Comparison of ENCODE assay signal across 8 mouse cellular contexts in the genomic region with DNA sequence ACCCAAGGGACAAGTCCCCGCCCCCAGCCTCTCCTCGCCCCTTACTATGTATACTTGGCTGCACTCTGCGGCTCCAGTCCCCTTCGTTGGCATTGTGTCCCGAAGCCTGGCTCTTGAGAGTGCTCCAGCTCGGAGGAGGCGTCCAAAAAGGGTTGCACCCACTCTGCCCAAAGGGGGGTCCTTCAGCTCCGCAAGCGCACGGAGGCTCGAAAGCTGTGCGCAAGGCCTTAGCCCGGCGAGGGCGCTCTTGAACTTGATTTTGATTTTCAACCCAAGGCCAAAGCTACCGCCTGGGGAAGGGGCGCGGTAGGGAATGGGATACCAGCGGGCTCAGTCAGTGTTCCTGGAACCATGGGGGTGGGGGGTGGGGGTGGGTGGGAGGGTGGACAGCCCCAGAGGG. TPM values are rescaled to one million over a fixed set of nuclear protein-coding genes. Genes with fewer than 3 reads are reported as not detected.
A peak's percentile ranks its signal among the peaks of the same experiment; 100 is the strongest.
DNase-seq lines count a peak whose midpoint lies in the region; ATAC-seq lines count a peak whose summit lies in the region.

No protein-coding gene starts in this region.

- H3K4me2 ChIP-seq in limb, embryonic 11.5 days (ENCODE audit: low read depth, severe bottlenecking) = peak overlapping the region; percentile 94
- peak overlapping the region; percentile 97 for H3K4me2 ChIP-seq in midbrain, embryonic 11.5 days

- DNase-seq in layer of hippocampus, postnatal 10 days (ENCODE audit: low spot score in 2 of 2) = peak; percentile 77 to 82
- no peak for DNase-seq in layer of hippocampus, adult 9-11 months
- peak; percentile 89 for DNase-seq in embryo, embryonic 11 days
- DNase-seq in heart, postnatal 14 days = peak; percentile 44 to 65
- DNase-seq in limb, embryonic 11.5 days (ENCODE audit: low spot score) = peak; percentile 79
- peak; percentile 94 for DNase-seq in midbrain, embryonic 11.5 days (ENCODE audit: low spot score, missing footprints)
- DNase-seq in thymus, postnatal 14 days = peak; percentile 57

- no peaks in the 10 kb centered on the region for H3K36me3 ChIP-seq in limb, embryonic 11.5 days (ENCODE audit: control insufficient read depth, insufficient read depth, low read length)
- no peaks in the 10 kb centered on the region for H3K36me3 ChIP-seq in midbrain, embryonic 11.5 days (ENCODE audit: control insufficient read depth, insufficient read depth, low read length)

- H3K27me3 ChIP-seq in limb, embryonic 11.5 days (ENCODE audit: control insufficient read depth, insufficient read depth, low read length) = peaks cover 63% of the 10 kb centered on the region
- H3K27me3 ChIP-seq in midbrain, embryonic 11.5 days (ENCODE audit: control insufficient read depth, insufficient read depth, low read length) = peaks cover 68% of the 10 kb centered on the region

- no peaks in the 10 kb centered on the region for H3K9me3 ChIP-seq in limb, embryonic 11.5 days (ENCODE audit: control insufficient read depth, low read length)
- H3K9me3 ChIP-seq in midbrain, embryonic 11.5 days (ENCODE audit: control insufficient read depth, low read length) = no peaks in the 10 kb centered on the region

- no peak; the same call in 1 of the 2 replicates for ATAC-seq in limb, embryonic 11.5 days (ENCODE audit: insufficient number of reproducible peaks, low FRiP score, low TSS enrichment, low read depth)
- ATAC-seq in midbrain, embryonic 11.5 days (ENCODE audit: low FRiP score) = peak; percentile 7; the same call in 1 of the 2 replicates
- ATAC-seq in monocyte, adult 5-6 weeks (replicated peaks; ENCODE audit: insufficient number of reproducible peaks, low FRiP score, low TSS enrichment, poor library complexity, severe bottlenecking) = no peak

- H3K4me3 ChIP-seq in limb, embryonic 11.5 days (ENCODE audit: low read depth, low read length) = peak overlapping the region; percentile 56
- H3K4me3 ChIP-seq in midbrain, embryonic 11.5 days (ENCODE audit: low read depth, low read length) = peak overlapping the region; percentile 62

- peaks cover 24% of the 10 kb centered on the region for H3K4me1 ChIP-seq in limb, embryonic 11.5 days (ENCODE audit: control insufficient read depth, insufficient read depth, low read length)
- H3K4me1 ChIP-seq in midbrain, embryonic 11.5 days (ENCODE audit: control insufficient read depth, insufficient read depth, low read length) = peaks cover 40% of the 10 kb centered on the region

- intact Hi-C loops in heart, postnatal 14 days (cut with DNase I) = loop anchor here (5.0 kb wide), 3 partner anchors 135 to 385 kb away; no protein-coding TSS in a partner anchor

- H3K27ac ChIP-seq in limb, embryonic 11.5 days (replicated peaks; ENCODE audit: low read depth, low read length) = no peak overlapping the region
- no peak overlapping the region for H3K27ac ChIP-seq in midbrain, embryonic 11.5 days (ENCODE audit: low read depth, low read length)

- WGBS in limb, embryonic 11.5 days = under 1% methylated on average over 19 of the region's 19 CpGs
- WGBS in midbrain, embryonic 11.5 days = 0% methylated on average over 19 of the region's 19 CpGs

- no peak overlapping the region for H3K9ac ChIP-seq in limb, embryonic 11.5 days (ENCODE audit: low read length)
- H3K9ac ChIP-seq in midbrain, embryonic 11.5 days (ENCODE audit: low read length) = peak overlapping the region; percentile 16; the same call in 1 of the 2 replicates

RNA-seq across cellular contexts. Expression of a gene that starts 0.5 kb away (rescaled TPM):
- 10 to 100 TPM; 36.1 to 41.9 TPM for total RNA-seq in layer of hippocampus, postnatal 10 days (2021)
- total RNA-seq in heart, postnatal 14 days (2021) = under 1 TPM; 0.27 to 0.31 TPM
- polyA plus RNA-seq in limb, embryonic 11.5 days (2014; fragmentation: Nextera tagmentation; extraction: Ambion mirVana) = 0.07 and 0.08 TPM in 2 replicates
- 0.77 and 1.0 TPM in 2 replicates for polyA plus RNA-seq in midbrain, embryonic 11.5 days (2014; fragmentation: Nextera tagmentation; extraction: Ambion mirVana)
- not detected in 3 replicates for total RNA-seq in monocyte, adult 5-6 weeks (2017)

Comparison
In these comparisons a context has a peak if more than half of its experiments do, and no peak if none do; other contexts are left out.
1. RNA of a gene that starts 0.5 kb away (total RNA-seq): 36.1 to 41.9 TPM in layer of hippocampus, postnatal 10 days; 0.27 to 0.31 TPM in heart, postnatal 14 days and not detected in monocyte, adult 5-6 weeks; every median in the first group is over 10 times any median in the second.